Mouse (Mus musculus) cortical plate, adult 2 months (tissue): Measurements from ENCODE around the gene Rpl15.

Source experiments
- CTCF ChIP-seq: fragments of 200-500 bp; IDR thresholded peaks from 2 replicates; pipeline ENCODE4 v1.5.1; 2011; ENCODE audit warnings: mild to moderate bottlenecking, control low read depth, low read length; ENCODE audit not compliant: insufficient read depth; ENCODE audit errors: extremely low read depth
- POLR2A ChIP-seq: fragments of 200-500 bp; IDR thresholded peaks from 2 replicates; pipeline ENCODE4 v1.6.1; 2011; ENCODE audit warnings: mild to moderate bottlenecking, low read length, control low read depth; ENCODE audit not compliant: insufficient read depth; ENCODE audit errors: extremely low read depth

- TF ChIP-seq CTCF (no peak), POLR2A (no peak)
Measured at GRCm38 (mm10) chr14:18237381-18237780, 33.8 kb downstream of the Rpl15 start.
